Mouse (Mus musculus) lung, adult 2 months (tissue): ENCODE measurements around the gene Rnf43.

ENCODE experiments used
- CTCF ChIP-seq: fragments of 200-500 bp; IDR thresholded peaks from 2 replicates; pipeline ENCODE4 v1.5.1; 2011; ENCODE audit warnings: mild to moderate bottlenecking, low read length, control low read depth; ENCODE audit not compliant: insufficient read depth
- POLR2A ChIP-seq: fragments of 200-500 bp; IDR thresholded peaks from 2 replicates; pipeline ENCODE4 v1.6.1; 2011; ENCODE audit warnings: low read depth, mild to moderate bottlenecking, control low read depth, low read length, borderline replicate concordance; ENCODE audit errors: extremely low read depth

DNA sequence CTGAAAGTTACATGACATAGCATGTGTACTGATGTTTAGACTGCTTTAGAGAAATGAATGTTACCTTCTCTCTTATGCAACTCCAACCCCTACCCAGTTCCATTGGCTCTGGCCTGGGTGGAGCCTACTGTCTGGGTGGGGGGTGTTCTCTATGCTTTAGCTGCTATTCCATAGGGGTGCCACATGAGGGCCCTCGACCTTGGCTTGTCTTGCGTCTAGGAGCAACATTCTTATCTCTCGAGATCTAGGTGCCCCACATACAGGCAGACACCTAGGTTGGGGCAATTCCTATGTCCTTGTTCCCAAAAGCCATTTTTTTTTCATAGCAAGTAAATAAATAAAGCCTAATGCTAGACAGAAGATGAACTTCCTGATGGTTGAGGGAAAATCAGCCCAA is 97.1 kb downstream of the Rnf43 start:
- TF ChIP-seq CTCF (peak; percentile 35; the same call in 1 of the 2 replicates), POLR2A (peak; percentile 21; the same call in 1 of the 2 replicates)
